Mouse (Mus musculus): ENCODE measurements around the gene Gnb1. TPM values are rescaled to one million over a fixed set of nuclear protein-coding genes. Genes with fewer than 3 reads are reported as not detected.

Gene Gnb1
- polyA plus RNA-seq, 1 experiment from 2014 or later = 345 TPM

DNA sequence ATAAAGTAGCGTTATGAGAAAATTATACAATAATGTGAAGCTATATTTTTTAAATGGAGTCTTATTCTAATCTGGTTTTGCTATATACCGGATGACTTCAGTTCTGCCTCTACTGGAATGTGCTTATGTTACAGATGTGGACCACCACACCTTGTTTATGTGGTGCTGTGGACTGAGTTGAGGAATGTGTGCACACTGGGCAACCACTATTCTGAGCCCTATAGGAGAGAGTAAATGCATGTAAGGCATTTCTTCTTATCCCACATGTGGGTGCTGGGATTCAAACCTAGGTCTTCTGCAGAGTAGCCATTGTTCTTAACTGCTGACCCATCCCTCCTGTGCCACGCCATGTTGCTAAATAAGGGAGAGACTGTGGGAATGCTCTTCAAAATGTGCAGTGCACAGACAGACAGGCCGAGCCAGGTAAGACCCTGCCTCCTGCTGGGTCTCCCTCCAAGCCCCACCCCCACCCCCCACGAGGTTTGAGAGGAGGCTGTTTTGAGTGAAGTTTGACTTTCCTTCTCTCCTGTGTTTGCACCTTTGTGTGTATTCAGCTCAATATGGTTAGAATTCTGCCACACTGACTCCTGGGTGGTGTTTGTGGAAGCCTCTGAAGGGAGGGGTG, 14.6 kb downstream of the Gnb1 start:
- Histone ChIP-seq H3K27ac (replicated peaks) (no peak overlapping the region), H3K36me3 (peaks cover 10% of the 10 kb centered on the region), H3K4me3 (no peak overlapping the region), H3K4me1 (peaks cover 53% of the 10 kb centered on the region), H3K9ac (no peak overlapping the region), H3K27me3 (replicated peaks) (no peaks in the 10 kb centered on the region), H3K4me2 (no peak overlapping the region), H3K9me3 (no peaks in the 10 kb centered on the region)
- WGBS = 69% methylated on average over 5 of the region's 5 CpGs
- no peak for ATAC-seq (ENCODE audit: extremely low read depth, insufficient number of reproducible peaks, low FRiP score, low TSS enrichment)

DNA sequence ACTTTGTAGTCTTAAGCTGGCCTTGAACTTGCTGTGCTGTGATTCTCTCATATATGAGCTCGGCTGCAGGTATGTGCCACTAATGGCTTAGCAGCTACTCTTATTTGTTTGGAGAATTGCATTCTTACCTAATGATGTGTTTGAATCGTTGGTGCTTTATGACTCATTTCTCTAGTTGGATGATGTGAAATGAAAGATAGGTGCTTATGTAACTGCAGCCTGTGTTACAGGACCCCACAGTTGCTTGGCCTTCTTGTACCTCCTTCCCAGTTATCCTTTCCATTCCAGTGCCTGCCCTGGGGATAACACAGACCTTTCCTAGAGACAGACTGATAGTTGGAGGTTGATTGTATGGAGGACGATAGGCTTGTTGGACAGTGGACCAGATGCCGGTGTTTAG, 17.5 kb downstream of the Gnb1 start:
- H3K36me3 ChIP-seq = 0 out of 2 replicates have a peak, but pooled peaks cover 4% of the 10 kb centered on the region
- H3K27me3 ChIP-seq (replicated peaks) = no peaks in the 10 kb centered on the region
- no peak overlapping the region for H3K4me2 ChIP-seq
- ATAC-seq (ENCODE audit: extremely low read depth, insufficient number of reproducible peaks, low FRiP score, low TSS enrichment) = no peak
- H3K4me1 ChIP-seq = peaks cover 44% of the 10 kb centered on the region
- 82% methylated on average over 4 of the region's 4 CpGs for WGBS
- H3K4me3 ChIP-seq = no peak overlapping the region
- no peak overlapping the region for H3K9ac ChIP-seq
- H3K27ac ChIP-seq (replicated peaks) = no peak overlapping the region
- H3K9me3 ChIP-seq = no peaks in the 10 kb centered on the region

DNA sequence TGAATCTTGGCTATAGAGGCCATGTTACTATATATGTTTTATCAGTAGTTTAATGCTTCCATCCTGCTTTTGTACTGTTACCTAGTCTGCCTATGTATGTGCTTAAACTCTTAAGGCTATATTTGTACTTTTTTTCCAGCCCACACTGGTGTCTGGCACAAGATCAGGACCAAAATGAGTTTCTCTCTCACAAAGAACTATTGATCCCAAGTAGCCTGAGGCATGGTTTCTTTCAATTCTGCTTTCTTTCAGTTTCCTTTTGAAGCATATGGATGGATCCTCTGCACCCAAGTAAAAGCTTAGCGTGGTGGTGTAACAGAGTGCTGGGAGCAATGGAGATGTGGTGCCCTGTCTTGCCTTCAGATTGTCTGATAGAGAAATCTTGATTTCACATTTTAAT, 19.8 kb downstream of the Gnb1 start:
- H3K27me3 ChIP-seq (replicated peaks) = no peaks in the 10 kb centered on the region
- WGBS = 86% methylated on average over 1 of the region's 1 CpGs
- no peak for ATAC-seq (ENCODE audit: extremely low read depth, insufficient number of reproducible peaks, low FRiP score, low TSS enrichment)
- no peak overlapping the region for H3K4me3 ChIP-seq
- H3K9ac ChIP-seq = no peak overlapping the region
- H3K27ac ChIP-seq (replicated peaks) = no peak overlapping the region
- H3K36me3 ChIP-seq = no peaks in the 10 kb centered on the region; the same call in 1 of the 2 replicates
- H3K9me3 ChIP-seq = no peaks in the 10 kb centered on the region
- no peak overlapping the region for H3K4me2 ChIP-seq
- peaks cover 22% of the 10 kb centered on the region for H3K4me1 ChIP-seq

DNA sequence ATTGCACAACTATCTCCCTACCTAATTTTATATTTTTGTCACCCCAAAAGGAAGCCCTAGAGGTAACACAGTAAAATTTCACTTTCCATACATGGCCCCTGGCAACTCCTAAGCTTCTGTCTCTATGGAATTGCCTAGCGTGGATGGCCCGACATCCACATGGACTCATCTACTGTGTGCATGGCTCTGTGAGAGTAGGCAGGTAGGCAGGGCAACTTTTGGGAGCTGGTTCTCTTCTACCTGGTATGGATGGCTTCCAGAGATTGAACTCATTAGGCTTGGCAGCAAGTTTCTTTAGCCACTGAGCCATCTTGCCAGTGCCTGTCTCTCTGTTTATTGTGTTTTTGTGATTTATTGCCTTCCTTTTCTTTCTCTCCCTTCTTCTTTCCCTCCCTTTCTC, 23.6 kb downstream of the Gnb1 start:
- H3K4me1 ChIP-seq = peaks cover 9% of the 10 kb centered on the region; the same call in 1 of the 2 replicates
- no peak overlapping the region for H3K4me2 ChIP-seq
- H3K27ac ChIP-seq (replicated peaks) = no peak overlapping the region
- peaks cover 22% of the 10 kb centered on the region for H3K36me3 ChIP-seq
- H3K9me3 ChIP-seq = no peaks in the 10 kb centered on the region
- no peaks in the 10 kb centered on the region for H3K27me3 ChIP-seq (replicated peaks)
- ATAC-seq (ENCODE audit: extremely low read depth, insufficient number of reproducible peaks, low FRiP score, low TSS enrichment) = no peak
- 92% methylated on average over 2 of the region's 2 CpGs for WGBS
- no peak overlapping the region for H3K4me3 ChIP-seq
- no peak overlapping the region for H3K9ac ChIP-seq

DNA sequence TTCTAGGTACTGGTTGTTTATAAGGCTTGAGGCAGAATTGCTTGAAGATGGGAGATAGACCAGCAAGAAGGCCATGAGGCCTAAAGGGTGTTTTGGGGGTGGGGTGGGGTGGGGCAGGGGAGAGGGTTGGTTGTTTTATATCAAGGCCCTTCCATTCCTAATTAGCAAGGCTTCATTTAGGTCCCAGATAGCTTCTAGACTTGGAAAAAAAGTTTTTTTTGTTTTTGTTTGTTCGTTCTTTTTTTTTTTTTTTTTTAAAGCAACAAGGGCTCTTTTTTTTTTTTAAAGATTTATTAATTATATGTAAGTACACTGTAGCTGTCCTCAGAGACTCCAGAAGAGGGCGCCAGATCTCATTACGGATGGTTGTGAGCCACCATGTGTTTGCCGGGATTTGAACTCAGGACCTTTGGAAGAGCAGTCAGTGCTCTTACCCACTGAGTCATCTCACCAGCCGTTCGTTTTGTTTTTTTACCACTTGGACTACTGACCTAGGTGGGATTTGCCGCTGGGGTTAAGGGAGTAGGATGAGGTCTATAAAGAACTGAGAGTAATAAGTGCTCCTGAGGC, 26.9 kb downstream of the Gnb1 start:
- H3K4me1 ChIP-seq = no peaks in the 10 kb centered on the region
- 84% methylated on average over 7 of the region's 7 CpGs for WGBS
- no peak for ATAC-seq (ENCODE audit: extremely low read depth, insufficient number of reproducible peaks, low FRiP score, low TSS enrichment)
- H3K4me3 ChIP-seq = no peak overlapping the region
- no peak overlapping the region for H3K9ac ChIP-seq
- H3K36me3 ChIP-seq = peaks cover 34% of the 10 kb centered on the region
- H3K9me3 ChIP-seq = no peaks in the 10 kb centered on the region
- no peak overlapping the region for H3K27ac ChIP-seq (replicated peaks)
- H3K4me2 ChIP-seq = no peak overlapping the region
- no peaks in the 10 kb centered on the region for H3K27me3 ChIP-seq (replicated peaks)

DNA sequence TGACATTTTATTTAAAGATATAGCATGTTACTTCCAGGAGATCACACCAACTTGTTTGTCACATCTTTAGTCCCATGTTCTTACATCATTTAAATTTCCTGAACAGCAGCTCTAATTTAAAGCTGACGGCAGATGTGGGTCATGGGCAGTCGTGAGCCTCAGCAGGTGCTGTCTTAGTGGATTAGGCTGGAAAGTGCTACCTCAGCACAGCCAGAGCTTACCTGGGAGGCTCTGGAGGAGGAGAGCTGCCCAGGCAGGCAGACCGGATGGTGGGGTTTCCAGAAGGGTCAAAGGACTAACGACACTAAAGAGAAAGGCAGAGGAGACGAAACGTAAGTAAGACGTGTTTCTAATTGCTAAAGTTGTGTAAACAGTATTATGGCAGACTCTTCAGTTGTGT, 31.2 kb downstream of the Gnb1 start:
- Histone ChIP-seq H3K9ac (no peak overlapping the region), H3K27me3 (replicated peaks) (no peaks in the 10 kb centered on the region), H3K4me1 (0 out of 2 replicates have a peak, but pooled peaks cover 2% of the 10 kb centered on the region), H3K4me3 (no peak overlapping the region), H3K36me3 (peaks cover 46% of the 10 kb centered on the region), H3K27ac (replicated peaks) (no peak overlapping the region), H3K4me2 (no peak overlapping the region), H3K9me3 (no peaks in the 10 kb centered on the region)
- no peak for ATAC-seq (ENCODE audit: extremely low read depth, insufficient number of reproducible peaks, low FRiP score, low TSS enrichment)
- WGBS = 79% methylated on average over 7 of the region's 7 CpGs

DNA sequence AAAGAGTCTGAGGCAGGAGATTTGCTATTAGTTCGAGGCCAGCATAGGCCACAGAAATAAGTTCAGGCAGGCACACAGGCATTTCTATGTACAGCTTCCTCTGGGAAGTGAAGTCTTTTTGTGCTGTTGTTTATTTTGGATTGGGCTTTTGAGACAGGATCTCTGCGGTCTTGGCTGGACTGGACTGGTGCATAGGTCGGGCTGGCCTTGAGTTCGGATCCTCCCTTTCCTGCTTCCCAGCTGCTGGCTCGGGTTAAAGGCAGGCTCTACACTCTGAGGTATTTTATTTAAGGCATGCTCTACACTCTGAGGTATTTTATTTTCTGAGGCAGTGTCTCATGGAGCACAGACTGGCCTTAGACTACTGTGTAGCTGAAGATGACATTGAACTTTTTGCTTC, 34.6 kb downstream of the Gnb1 start:
- no peak for ATAC-seq (ENCODE audit: extremely low read depth, insufficient number of reproducible peaks, low FRiP score, low TSS enrichment)
- Histone ChIP-seq H3K9ac (no peak overlapping the region), H3K4me2 (no peak overlapping the region), H3K27me3 (replicated peaks) (no peaks in the 10 kb centered on the region), H3K4me1 (0 out of 2 replicates have a peak, but pooled peaks cover 2% of the 10 kb centered on the region), H3K9me3 (no peaks in the 10 kb centered on the region), H3K4me3 (no peak overlapping the region), H3K36me3 (peaks cover 67% of the 10 kb centered on the region), H3K27ac (replicated peaks) (no peak overlapping the region)
- WGBS = 64% methylated on average over 5 of the region's 5 CpGs

DNA sequence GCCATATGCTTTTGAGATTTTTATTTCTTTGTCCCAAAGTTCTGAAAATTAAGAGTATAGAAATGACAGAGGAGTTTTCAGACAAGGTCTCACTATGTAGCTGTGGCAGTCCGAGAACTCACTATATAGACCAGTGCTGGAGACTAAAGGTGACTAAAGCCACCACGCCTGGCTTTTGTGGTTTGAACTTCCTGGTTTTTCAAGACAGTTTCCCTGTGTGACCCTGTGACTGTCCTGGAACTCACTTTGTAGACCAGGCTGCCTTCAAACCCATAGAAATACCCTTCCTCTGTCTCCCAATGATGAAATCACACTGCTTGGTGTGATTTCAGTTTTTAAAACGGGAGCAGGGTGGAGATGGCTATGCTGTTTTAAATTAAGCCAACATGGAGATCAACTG, 38.1 kb downstream of the Gnb1 start:
- WGBS = 79% methylated on average over 3 of the region's 3 CpGs
- no peak overlapping the region for H3K9ac ChIP-seq
- no peak overlapping the region for H3K27ac ChIP-seq (replicated peaks)
- no peak for ATAC-seq (ENCODE audit: extremely low read depth, insufficient number of reproducible peaks, low FRiP score, low TSS enrichment)
- H3K27me3 ChIP-seq (replicated peaks) = no peaks in the 10 kb centered on the region
- no peak overlapping the region for H3K4me2 ChIP-seq
- H3K9me3 ChIP-seq = no peaks in the 10 kb centered on the region
- H3K4me1 ChIP-seq = 0 out of 2 replicates have a peak, but pooled peaks cover 2% of the 10 kb centered on the region
- peaks cover 78% of the 10 kb centered on the region for H3K36me3 ChIP-seq
- no peak overlapping the region for H3K4me3 ChIP-seq

DNA sequence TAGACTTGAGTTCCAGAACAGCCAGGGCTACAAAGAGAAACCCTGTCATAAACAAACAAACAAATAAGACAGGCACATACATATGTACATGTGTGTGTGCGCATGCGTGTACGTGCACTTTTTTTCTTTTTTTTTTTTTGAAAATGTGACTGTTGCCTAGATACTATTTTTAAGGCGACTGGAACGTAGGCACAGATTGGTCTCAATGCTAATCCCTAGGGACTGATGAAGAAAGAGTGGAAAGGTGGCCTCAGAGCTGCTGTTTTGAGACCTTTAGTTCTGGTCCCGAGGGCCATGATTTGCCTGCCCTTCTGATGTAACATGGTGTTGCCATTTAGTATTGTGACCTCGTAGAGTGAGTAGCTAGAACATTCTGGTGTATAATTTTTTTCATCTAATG, 58.8 kb downstream of the Gnb1 start:
- H3K9me3 ChIP-seq = no peaks in the 10 kb centered on the region
- no peaks in the 10 kb centered on the region for H3K4me1 ChIP-seq
- no peak for ATAC-seq (ENCODE audit: extremely low read depth, insufficient number of reproducible peaks, low FRiP score, low TSS enrichment)
- peaks cover 88% of the 10 kb centered on the region for H3K36me3 ChIP-seq
- no peaks in the 10 kb centered on the region for H3K27me3 ChIP-seq (replicated peaks)
- H3K27ac ChIP-seq (replicated peaks) = no peak overlapping the region
- 91% methylated on average over 7 of the region's 7 CpGs for WGBS
- H3K9ac ChIP-seq = no peak overlapping the region
- H3K4me2 ChIP-seq = no peak overlapping the region
- no peak overlapping the region for H3K4me3 ChIP-seq

DNA sequence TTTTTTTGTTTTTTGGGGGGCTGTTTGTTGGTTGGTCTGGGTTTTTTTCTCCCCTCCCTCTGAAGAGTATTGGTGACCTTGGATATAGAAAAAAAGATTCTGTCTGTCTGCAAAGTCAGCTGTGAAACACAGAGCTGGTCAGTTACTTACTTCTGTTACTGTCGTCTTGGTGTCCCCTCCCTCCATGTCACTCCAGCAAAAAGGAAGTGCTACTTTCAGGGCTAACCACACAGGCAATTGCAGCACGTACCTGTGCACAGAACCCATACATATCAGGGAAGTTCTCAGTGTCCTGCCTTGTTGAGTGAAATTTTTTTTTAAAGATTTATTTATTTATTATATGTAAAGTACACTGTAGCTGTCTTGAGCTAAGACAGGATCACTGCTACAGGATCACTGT, 59.3 kb downstream of the Gnb1 start:
- ATAC-seq (ENCODE audit: extremely low read depth, insufficient number of reproducible peaks, low FRiP score, low TSS enrichment) = no peak
- WGBS = 75% methylated on average over 2 of the region's 2 CpGs
- Histone ChIP-seq H3K27me3 (replicated peaks) (no peaks in the 10 kb centered on the region), H3K36me3 (peaks cover 88% of the 10 kb centered on the region), H3K4me2 (no peak overlapping the region), H3K9me3 (no peaks in the 10 kb centered on the region), H3K4me3 (no peak overlapping the region), H3K27ac (replicated peaks) (no peak overlapping the region), H3K4me1 (no peaks in the 10 kb centered on the region), H3K9ac (no peak overlapping the region)

DNA sequence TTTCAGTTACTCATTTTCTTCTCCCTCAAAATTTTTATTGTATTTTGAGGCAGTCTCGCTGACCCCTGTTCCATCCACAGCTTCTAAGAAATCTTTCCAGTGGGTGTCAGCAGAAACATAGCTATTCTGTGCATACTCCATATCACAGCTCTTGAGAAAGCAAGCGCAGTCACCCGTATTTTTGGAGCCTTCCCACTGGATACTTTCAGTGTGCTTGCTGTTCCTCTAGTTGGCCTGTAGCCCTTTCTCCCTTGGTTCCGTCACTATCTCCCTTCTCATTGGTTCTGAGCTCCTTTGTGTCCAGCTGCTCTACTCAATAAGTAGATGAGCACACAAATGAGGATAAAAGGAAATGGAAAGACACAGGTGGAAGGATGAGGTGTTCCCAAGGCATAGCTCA, 59.9 kb downstream of the Gnb1 start:
- H3K4me3 ChIP-seq = no peak overlapping the region
- H3K9ac ChIP-seq = no peak overlapping the region
- H3K9me3 ChIP-seq = no peaks in the 10 kb centered on the region
- peaks cover 88% of the 10 kb centered on the region for H3K36me3 ChIP-seq
- no peak overlapping the region for H3K4me2 ChIP-seq
- 91% methylated on average over 4 of the region's 4 CpGs for WGBS
- H3K27ac ChIP-seq (replicated peaks) = no peak overlapping the region
- no peak for ATAC-seq (ENCODE audit: extremely low read depth, insufficient number of reproducible peaks, low FRiP score, low TSS enrichment)
- H3K4me1 ChIP-seq = no peaks in the 10 kb centered on the region
- H3K27me3 ChIP-seq (replicated peaks) = no peaks in the 10 kb centered on the region

DNA sequence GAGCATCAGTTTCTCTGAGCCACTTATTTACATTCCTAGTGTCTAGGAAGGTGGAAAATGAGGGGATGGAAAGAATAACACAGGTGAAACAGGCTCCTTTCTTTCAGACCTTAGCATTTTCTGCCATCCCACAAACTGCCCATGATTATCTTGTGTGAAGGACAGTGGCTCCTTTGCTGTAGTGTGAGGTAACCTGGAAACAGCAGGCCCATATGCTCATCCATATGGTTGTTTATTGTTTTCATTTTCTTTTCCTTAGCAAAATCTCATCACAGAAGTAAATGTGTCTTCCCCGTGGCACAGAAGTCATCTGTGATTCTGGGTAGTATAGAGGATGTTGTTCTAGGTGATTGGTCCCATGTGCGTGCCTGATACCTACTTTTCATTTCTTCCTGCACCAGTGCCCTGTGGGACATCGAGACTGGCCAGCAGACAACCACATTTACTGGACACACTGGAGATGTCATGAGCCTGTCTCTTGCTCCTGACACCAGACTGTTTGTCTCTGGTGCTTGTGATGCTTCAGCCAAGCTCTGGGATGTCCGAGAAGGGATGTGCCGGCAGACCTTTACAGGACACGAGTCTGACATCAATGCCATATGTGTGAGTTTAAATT, 61.9 kb downstream of the Gnb1 start:
- no peaks in the 10 kb centered on the region for H3K9me3 ChIP-seq
- H3K9ac ChIP-seq = no peak overlapping the region
- H3K27ac ChIP-seq (replicated peaks) = no peak overlapping the region
- WGBS = 90% methylated on average over 6 of the region's 6 CpGs
- no peaks in the 10 kb centered on the region for H3K27me3 ChIP-seq (replicated peaks)
- no peak overlapping the region for H3K4me3 ChIP-seq
- ATAC-seq (ENCODE audit: extremely low read depth, insufficient number of reproducible peaks, low FRiP score, low TSS enrichment) = no peak
- peaks cover 98% of the 10 kb centered on the region for H3K36me3 ChIP-seq
- no peaks in the 10 kb centered on the region for H3K4me1 ChIP-seq
- H3K4me2 ChIP-seq = no peak overlapping the region

Measured in heart, embryonic 13.5 days (tissue).